Mouse (Mus musculus): Measurements from ENCODE around the gene Prkaca.

The Prkaca gene

DNA sequence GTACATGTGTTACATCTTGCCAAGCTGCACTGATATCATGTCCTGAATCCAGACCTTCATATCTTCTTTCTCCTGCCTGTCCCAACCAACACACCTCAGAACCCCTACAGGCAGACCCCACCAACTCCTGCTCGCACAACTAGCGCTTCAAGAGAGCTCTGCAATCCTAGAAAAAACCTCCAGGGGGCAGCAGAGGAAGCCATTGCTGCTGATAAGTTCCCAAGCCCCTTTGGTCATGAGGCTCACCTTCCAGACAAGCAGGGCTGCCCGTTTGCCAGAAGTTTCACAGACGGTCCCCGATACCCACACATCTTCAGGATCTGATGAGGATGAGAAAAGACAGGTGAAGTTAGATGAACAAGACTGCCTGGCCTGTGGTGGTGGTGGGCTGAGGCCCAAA, 66.3 kb downstream of the Prkaca start:
- no peak for DNase-seq (ENCODE audit: low spot score)

DNA sequence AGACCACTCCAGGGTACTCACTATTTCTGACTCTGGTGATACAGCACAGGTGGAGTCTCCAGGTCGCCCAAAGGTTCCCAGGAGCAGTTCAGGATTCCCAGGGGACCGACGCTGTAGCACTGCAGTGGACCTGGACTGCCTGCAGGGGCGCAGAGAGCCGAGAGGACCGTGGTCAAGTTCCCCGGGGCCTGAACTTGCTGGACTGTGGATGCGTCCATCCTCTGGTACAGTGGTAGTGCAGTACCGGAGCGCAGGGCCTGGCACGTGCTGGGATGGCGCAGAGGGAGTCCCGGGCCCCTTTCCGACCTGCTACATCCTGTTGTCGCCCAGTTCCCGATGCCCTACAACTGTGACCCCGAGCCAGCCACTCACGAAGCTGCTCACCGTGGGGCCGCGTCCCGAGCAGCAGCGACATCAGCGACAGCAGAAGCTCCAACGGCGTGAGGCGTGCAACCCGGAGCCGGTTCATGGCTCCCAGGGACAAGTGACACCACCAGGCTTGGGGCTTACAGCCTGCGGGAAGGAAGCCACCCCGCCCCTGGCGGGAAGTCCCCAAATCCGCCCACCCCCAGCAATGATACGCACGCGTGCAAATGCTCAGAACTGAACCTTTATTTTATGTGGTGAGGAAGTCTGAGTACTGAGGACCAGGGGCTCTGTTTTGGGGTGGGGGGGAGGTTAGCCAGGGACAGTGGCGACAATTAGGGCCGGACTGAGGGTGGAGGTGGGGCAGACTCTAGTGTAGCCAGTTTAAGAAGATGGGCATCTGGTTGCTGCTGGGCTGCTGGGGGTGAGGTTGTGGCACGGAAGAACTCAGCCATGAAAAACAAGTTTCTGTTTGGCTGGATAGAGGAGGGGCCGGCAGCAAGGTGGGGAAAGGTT, 69.5 kb downstream of the Prkaca start, which contains the start of gene Il27ra:
Gene Il27ra, minus strand, starts transcription at position 524 of the 882 bp plus-strand sequence.
- DNase-seq (ENCODE audit: low spot score) = no peak

DNA sequence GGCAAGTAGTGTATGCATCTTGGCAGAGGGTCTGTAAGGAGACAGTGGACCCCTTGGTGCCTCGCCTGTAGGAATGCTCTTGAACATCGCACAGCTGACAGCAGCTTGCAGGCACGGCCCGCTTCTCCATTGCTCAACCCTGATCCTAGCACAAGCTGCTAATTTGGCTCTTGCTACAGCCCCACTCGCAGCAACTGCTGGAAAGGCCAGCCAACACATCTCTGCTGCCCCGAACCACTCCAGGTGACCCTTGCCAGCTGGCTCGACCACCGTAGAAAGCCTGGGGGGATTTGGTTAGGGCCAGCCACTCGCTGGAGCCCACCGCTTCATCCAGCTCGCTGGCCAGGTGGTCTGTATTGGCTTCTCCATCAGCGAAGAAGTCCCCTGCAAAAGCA, 70.2 kb downstream of the Prkaca start:
- no peak for DNase-seq (ENCODE audit: low spot score)

DNA sequence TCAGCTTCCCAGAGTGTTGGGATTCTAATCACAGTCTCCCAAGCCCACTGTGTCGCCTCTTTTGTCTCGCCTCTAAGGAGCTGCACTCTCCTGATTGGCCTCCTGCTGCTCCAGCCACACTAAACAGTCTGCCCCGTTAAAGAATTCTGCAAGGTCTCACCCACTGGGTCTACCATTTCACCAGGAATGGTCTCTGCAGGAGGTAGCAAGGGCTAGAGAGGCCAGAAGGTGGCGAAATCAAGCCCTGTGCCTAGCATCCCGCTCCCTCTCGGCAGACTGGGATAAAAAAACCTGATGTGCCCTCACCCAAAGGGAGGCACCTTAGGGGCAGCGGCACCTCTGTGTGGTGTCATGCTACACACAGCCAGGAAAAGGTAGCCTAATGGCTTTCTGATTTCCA, 71.3 kb downstream of the Prkaca start:
- DNase-seq (ENCODE audit: low spot score) = no peak

DNA sequence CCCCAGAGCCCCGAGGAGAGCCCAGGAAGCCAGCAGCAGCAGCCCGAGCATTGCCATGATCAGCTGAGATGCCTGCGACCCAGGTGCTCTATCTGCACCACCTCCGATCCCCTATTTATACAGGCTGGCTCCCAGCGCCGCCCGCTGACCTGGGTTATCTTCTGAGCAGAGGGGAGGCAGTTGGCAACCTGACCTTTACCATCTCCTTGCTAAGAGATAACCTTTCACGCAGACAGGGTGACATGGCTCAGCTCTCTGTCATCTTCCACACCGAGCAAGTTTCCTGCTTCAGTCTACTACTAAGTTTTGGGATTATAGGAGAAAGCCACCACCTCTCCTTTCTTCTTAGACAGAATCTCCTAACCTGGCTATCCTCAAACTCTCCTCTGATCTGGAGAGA, 72.1 kb downstream of the Prkaca start, which contains the start of gene Rln3:
Gene Rln3, minus strand, starts transcription at position 101 of the 400 bp plus-strand sequence.
- DNase-seq (ENCODE audit: low spot score) = no peak

Measured in left cerebral cortex, adult 11 months (tissue).